Mouse (Mus musculus): ENCODE data around the gene Mgll. TPM values are rescaled to one million over a fixed set of nuclear protein-coding genes. Genes with fewer than 3 reads are reported as not detected.

Mgll gene
- total and polyA plus RNA-seq, 2 experiments = 81.3 to 158 TPM

- TF ChIP-seq POLR2A (IDR thresholded peaks at IDR 0.05; ENCODE audit: extremely low read depth, insufficient read depth, low read length) (no peak), CTCF (IDR thresholded peaks at IDR 0.05; ENCODE audit: low read depth, low read length) (no peak)
- Histone ChIP-seq H3K36me3 (ENCODE audit: control insufficient read depth, insufficient read depth, low read length) (peaks cover 1% of the 10 kb centered on the region; the same call in 1 of the 2 replicates), H3K27me3 (ENCODE audit: control insufficient read depth, insufficient read depth, low read length) (no peaks in the 10 kb centered on the region), H3K4me3 (ENCODE audit: insufficient read depth, low read depth, low read length) (no peak overlapping the region), H3K4me1 (ENCODE audit: control insufficient read depth, insufficient read depth, low read length) (peaks cover 43% of the 10 kb centered on the region), H3K79me2 (ENCODE audit: control insufficient read depth, insufficient read depth, low read length) (peaks cover 19% of the 10 kb centered on the region; the same call in 1 of the 2 replicates), H3K27ac (replicated peaks; ENCODE audit: insufficient read depth, low read depth, low read length) (peak overlapping the region; percentile 60), H3K9ac (ENCODE audit: low read depth, low read length) (peak overlapping the region; percentile 4; the same call in 1 of the 2 replicates)
- 60% methylated on average over 3 of the region's 3 CpGs for WGBS
- DNase-seq (ENCODE audit: extremely low read depth, low read depth, low spot score) = no peak
These were observed 17.6 kb downstream of the Mgll start for GRCm38 (mm10) chr6:88741791-88742190.

GRCm38 (mm10) chr6:88742286-88743011 lies 18.2 kb downstream of the Mgll start:
- H3K4me3 ChIP-seq (ENCODE audit: insufficient read depth, low read depth, low read length) = no peak overlapping the region
- TF ChIP-seq POLR2A (IDR thresholded peaks at IDR 0.05; ENCODE audit: extremely low read depth, insufficient read depth, low read length) (no peak), CTCF (IDR thresholded peaks at IDR 0.05; ENCODE audit: low read depth, low read length) (no peak)
- WGBS = 31% methylated on average over 9 of the region's 9 CpGs
- DNase-seq (ENCODE audit: extremely low read depth, low read depth, low spot score) = peak; percentile 100
- peaks cover 37% of the 10 kb centered on the region for H3K4me1 ChIP-seq (ENCODE audit: control insufficient read depth, insufficient read depth, low read length)
- H3K9ac ChIP-seq (ENCODE audit: low read depth, low read length) = peak overlapping the region; percentile 4; the same call in 1 of the 2 replicates
- no peaks in the 10 kb centered on the region for H3K27me3 ChIP-seq (ENCODE audit: control insufficient read depth, insufficient read depth, low read length)
- H3K79me2 ChIP-seq (ENCODE audit: control insufficient read depth, insufficient read depth, low read length) = peaks cover 16% of the 10 kb centered on the region
- peaks cover 1% of the 10 kb centered on the region; the same call in 1 of the 2 replicates for H3K36me3 ChIP-seq (ENCODE audit: control insufficient read depth, insufficient read depth, low read length)
- peak overlapping the region; percentile 60 for H3K27ac ChIP-seq (replicated peaks; ENCODE audit: insufficient read depth, low read depth, low read length)

- TF ChIP-seq CTCF (IDR thresholded peaks at IDR 0.05; ENCODE audit: low read depth, low read length) = no peak
- no peak for TF ChIP-seq POLR2A (IDR thresholded peaks at IDR 0.05; ENCODE audit: extremely low read depth, insufficient read depth, low read length)
- peaks cover 35% of the 10 kb centered on the region for H3K4me1 ChIP-seq (ENCODE audit: control insufficient read depth, insufficient read depth, low read length)
- peak; percentile 82 for DNase-seq (ENCODE audit: extremely low read depth, low read depth, low spot score)
- WGBS = 28% methylated on average over 14 of the region's 14 CpGs
- peaks cover 19% of the 10 kb centered on the region for H3K79me2 ChIP-seq (ENCODE audit: control insufficient read depth, insufficient read depth, low read length)
- no peaks in the 10 kb centered on the region for H3K27me3 ChIP-seq (ENCODE audit: control insufficient read depth, insufficient read depth, low read length)
- no peak overlapping the region for H3K4me3 ChIP-seq (ENCODE audit: insufficient read depth, low read depth, low read length)
- peak overlapping the region; percentile 92 for H3K27ac ChIP-seq (replicated peaks; ENCODE audit: insufficient read depth, low read depth, low read length)
- peak overlapping the region; percentile 56 for H3K9ac ChIP-seq (ENCODE audit: low read depth, low read length)
- peaks cover 2% of the 10 kb centered on the region; the same call in 1 of the 2 replicates for H3K36me3 ChIP-seq (ENCODE audit: control insufficient read depth, insufficient read depth, low read length)
These were observed 19.5 kb downstream of the Mgll start for GRCm38 (mm10) chr6:88743601-88744291.

- H3K9ac ChIP-seq (ENCODE audit: low read depth, low read length) = peak overlapping the region; percentile 14; the same call in 1 of the 2 replicates
- WGBS = 27% methylated on average over 10 of the region's 10 CpGs
- peak overlapping the region; percentile 92 for H3K27ac ChIP-seq (replicated peaks; ENCODE audit: insufficient read depth, low read depth, low read length)
- peaks cover 2% of the 10 kb centered on the region; the same call in 1 of the 2 replicates for H3K36me3 ChIP-seq (ENCODE audit: control insufficient read depth, insufficient read depth, low read length)
- peaks cover 35% of the 10 kb centered on the region for H3K4me1 ChIP-seq (ENCODE audit: control insufficient read depth, insufficient read depth, low read length)
- no peak overlapping the region for H3K4me3 ChIP-seq (ENCODE audit: insufficient read depth, low read depth, low read length)
- peak; percentile 97 for DNase-seq (ENCODE audit: extremely low read depth, low read depth, low spot score)
- TF ChIP-seq CTCF (IDR thresholded peaks at IDR 0.05; ENCODE audit: low read depth, low read length) = no peak
- TF ChIP-seq POLR2A (IDR thresholded peaks at IDR 0.05; ENCODE audit: extremely low read depth, insufficient read depth, low read length) = no peak
- peaks cover 15% of the 10 kb centered on the region for H3K79me2 ChIP-seq (ENCODE audit: control insufficient read depth, insufficient read depth, low read length)
- H3K27me3 ChIP-seq (ENCODE audit: control insufficient read depth, insufficient read depth, low read length) = no peaks in the 10 kb centered on the region
These were observed 20.8 kb downstream of the Mgll start for GRCm38 (mm10) chr6:88745027-88745426.

- H3K4me3 ChIP-seq (ENCODE audit: insufficient read depth, low read depth, low read length) = no peak overlapping the region
- TF ChIP-seq POLR2A (IDR thresholded peaks at IDR 0.05; ENCODE audit: extremely low read depth, insufficient read depth, low read length) (no peak), CTCF (IDR thresholded peaks at IDR 0.05; ENCODE audit: low read depth, low read length) (no peak)
- no peaks in the 10 kb centered on the region for H3K27me3 ChIP-seq (ENCODE audit: control insufficient read depth, insufficient read depth, low read length)
- H3K27ac ChIP-seq (replicated peaks; ENCODE audit: insufficient read depth, low read depth, low read length) = 0 out of 2 replicates have a peak overlapping the region, but pooled peaks have one; percentile 3
- peaks cover 35% of the 10 kb centered on the region for H3K4me1 ChIP-seq (ENCODE audit: control insufficient read depth, insufficient read depth, low read length)
- peak; percentile 79 for DNase-seq (ENCODE audit: extremely low read depth, low read depth, low spot score)
- H3K36me3 ChIP-seq (ENCODE audit: control insufficient read depth, insufficient read depth, low read length) = peaks cover 2% of the 10 kb centered on the region; the same call in 1 of the 2 replicates
- H3K79me2 ChIP-seq (ENCODE audit: control insufficient read depth, insufficient read depth, low read length) = peaks cover 20% of the 10 kb centered on the region
- WGBS = 41% methylated on average over 8 of the region's 8 CpGs
- no peak overlapping the region for H3K9ac ChIP-seq (ENCODE audit: low read depth, low read length)
These were observed 22.1 kb downstream of the Mgll start for GRCm38 (mm10) chr6:88746271-88746670.
